In the genomic region with DNA sequence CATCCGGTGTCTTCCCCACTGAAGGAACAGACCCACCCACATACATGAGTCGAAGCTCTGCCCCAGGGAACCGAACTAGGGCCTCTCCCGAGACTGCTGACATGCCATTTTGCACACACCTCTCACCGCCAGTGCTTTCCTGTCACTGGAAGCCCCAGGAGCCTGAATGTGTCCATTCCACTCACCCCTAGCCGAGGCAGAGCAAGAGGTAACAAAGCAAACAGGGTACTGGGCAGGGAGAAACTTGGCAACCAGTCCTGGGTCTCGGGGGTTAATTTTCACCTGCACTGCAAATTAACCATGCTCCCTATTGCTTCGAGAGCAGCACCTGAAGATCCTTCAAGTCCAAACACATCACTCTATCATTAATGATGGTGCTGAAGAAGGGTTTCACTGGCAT, we compare ENCODE assay signal across 15 mouse cellular contexts.
"Had no signal": no experiment of that assay in that cellular context is flagged by ENCODE, and none has a peak within 500 bp of the region (broad histone marks: within the 10 kb centered on the region; RNA-seq: fewer than 3 reads in every experiment).

No protein-coding gene starts in this region.

- H3K4me3 ChIP-seq: lung, embryonic 15.5 days; megakaryocyte, embryonic 14.5 days; midbrain, embryonic 13.5 days; midbrain, embryonic 15.5 days; neural tube, embryonic 12.5 days; stomach, embryonic 15.5 days had no signal

- H3K27me3 ChIP-seq: lung, embryonic 15.5 days; megakaryocyte, embryonic 14.5 days; midbrain, embryonic 13.5 days; midbrain, embryonic 15.5 days; neural tube, embryonic 12.5 days; stomach, embryonic 15.5 days had no signal

- DNase-seq: lung, adult 2 months; lung, postnatal 14 days; lung, postnatal 36 days; right cerebral cortex, postnatal 14 days; thymus, adult 2 months; thymus, postnatal 25 days; thymus, postnatal 4 days had no signal

- H3K27ac ChIP-seq: lung, embryonic 15.5 days; macrophage; midbrain, embryonic 13.5 days; midbrain, embryonic 15.5 days; neural tube, embryonic 12.5 days; stomach, embryonic 15.5 days; stomach, postnatal 0 days had no signal

- H3K9me3 ChIP-seq: lung, embryonic 15.5 days; megakaryocyte, embryonic 14.5 days; midbrain, embryonic 13.5 days; midbrain, embryonic 15.5 days; neural tube, embryonic 12.5 days; stomach, embryonic 15.5 days had no signal

- H3K36me3 ChIP-seq: lung, embryonic 15.5 days; midbrain, embryonic 13.5 days; midbrain, embryonic 15.5 days; neural tube, embryonic 12.5 days; stomach, embryonic 15.5 days had no signal
